Mouse (Mus musculus): ENCODE measurements around the gene Cbfa2t2. TPM values are rescaled to one million over a fixed set of nuclear protein-coding genes. Genes with fewer than 3 reads are reported as not detected.

Gene Cbfa2t2
- polyA plus RNA-seq, 1 experiment from 2014 or later: 21.9 TPM

Other genes with a start within 250 kb of the Cbfa2t2 start
- 0.10 TPM in 1 of 2 replicates, not detected in the other for gene Bpifb1, start 245.7 kb upstream of the Cbfa2t2 start, polyA plus RNA-seq (2015; fragmentation: Nextera tagmentation; extraction: Ambion mirVana)
- 0.07 TPM in 1 of 2 replicates, not detected in the other for gene Bpifb5, start 212.7 kb upstream of the Cbfa2t2 start, polyA plus RNA-seq (2015; fragmentation: Nextera tagmentation; extraction: Ambion mirVana)
- gene Bpifb9a, start 178.6 kb upstream of the Cbfa2t2 start, polyA plus RNA-seq (2015; fragmentation: Nextera tagmentation; extraction: Ambion mirVana): not detected in 2 replicates
- not detected in 2 replicates for gene Bpifb9b, start 129.3 kb upstream of the Cbfa2t2 start, polyA plus RNA-seq (2015; fragmentation: Nextera tagmentation; extraction: Ambion mirVana)
- gene Cdk5rap1, start 63.5 kb upstream of the Cbfa2t2 start, polyA plus RNA-seq (2015; fragmentation: Nextera tagmentation; extraction: Ambion mirVana): 16.9 and 18.1 TPM in 2 replicates
- gene Snta1, start 28.4 kb upstream of the Cbfa2t2 start, polyA plus RNA-seq (2015; fragmentation: Nextera tagmentation; extraction: Ambion mirVana): 4.1 and 4.3 TPM in 2 replicates
- 0.46 TPM in 1 of 2 replicates, not detected in the other for gene 1700003F12Rik, start 110.6 kb downstream of the Cbfa2t2 start, polyA plus RNA-seq (2015; fragmentation: Nextera tagmentation; extraction: Ambion mirVana)
- gene Actl10, start 115.3 kb downstream of the Cbfa2t2 start, polyA plus RNA-seq (2015; fragmentation: Nextera tagmentation; extraction: Ambion mirVana): 0.09 TPM in 1 of 2 replicates, not detected in the other
- gene Necab3, start 122.4 kb downstream of the Cbfa2t2 start, polyA plus RNA-seq (2015; fragmentation: Nextera tagmentation; extraction: Ambion mirVana): 1.4 and 1.6 TPM in 2 replicates
- gene E2f1, start 133.4 kb downstream of the Cbfa2t2 start, polyA plus RNA-seq (2015; fragmentation: Nextera tagmentation; extraction: Ambion mirVana): 5.8 and 9.5 TPM in 2 replicates
- 41.2 and 41.9 TPM in 2 replicates for gene Pxmp4, start 167.2 kb downstream of the Cbfa2t2 start, polyA plus RNA-seq (2015; fragmentation: Nextera tagmentation; extraction: Ambion mirVana)
- gene Zfp341, start 176.8 kb downstream of the Cbfa2t2 start, polyA plus RNA-seq (2015; fragmentation: Nextera tagmentation; extraction: Ambion mirVana): 0.53 and 0.55 TPM in 2 replicates
- gene 4930519P11Rik, start 177.0 kb downstream of the Cbfa2t2 start, polyA plus RNA-seq (2015; fragmentation: Nextera tagmentation; extraction: Ambion mirVana): not detected in 2 replicates
- 23.6 and 28.7 TPM in 2 replicates for gene Chmp4b, start 215.2 kb downstream of the Cbfa2t2 start, polyA plus RNA-seq (2015; fragmentation: Nextera tagmentation; extraction: Ambion mirVana)

All from intestine, embryonic 16.5 days (tissue).